Mouse (Mus musculus) heart, postnatal 0 days (tissue): Measurements from ENCODE around the gene Rusc2.

Experiments
- CTCF ChIP-seq: IDR thresholded peaks from 2 replicates; pipeline ENCODE4 v1.5.1; 2016; ENCODE audit warnings: antibody characterized with exemption, control low read depth, low read depth
- EP300 ChIP-seq: IDR thresholded peaks from 2 replicates; pipeline ENCODE4 v1.6.1; 2016; ENCODE audit warnings: antibody characterized with exemption, low read depth

GRCm38 (mm10) chr4:43404697-43405096, 22.9 kb downstream of the Rusc2 start:
- TF ChIP-seq CTCF = no peak
- no peak for TF ChIP-seq EP300
